Mouse (Mus musculus): Measurements from ENCODE around the gene Frs2.

- no peak for TF ChIP-seq CTCF (IDR thresholded peaks at IDR 0.05; ENCODE audit: low read depth, low read length)
- TF ChIP-seq POLR2A (IDR thresholded peaks at IDR 0.05; ENCODE audit: extremely low read depth, insufficient read depth, low read length) = no peak
These were observed 127.1 kb downstream of the Frs2 start for GRCm38 (mm10) chr10:117021020-117021754.
